Mouse (Mus musculus): ENCODE measurements around the gene Gm20521. TPM values are rescaled to one million over a fixed set of nuclear protein-coding genes. Genes with fewer than 3 reads are reported as not detected.

Gene Gm20521
- polyA plus RNA-seq, 1 experiment from 2014 or later = 0.14 TPM

Other genes starting within 250 kb of the Gm20521 start
- gene Gm17606, start 242.5 kb upstream of the Gm20521 start, polyA plus RNA-seq (2015; fragmentation: Nextera tagmentation; extraction: Ambion mirVana) = not detected in 2 replicates
- gene Cdh24, start 242.1 kb upstream of the Gm20521 start, polyA plus RNA-seq (2015; fragmentation: Nextera tagmentation; extraction: Ambion mirVana) = 9.5 and 10.3 TPM in 2 replicates
- 68.2 and 69.1 TPM in 2 replicates for gene 1700123O20Rik, start 197.2 kb upstream of the Gm20521 start, polyA plus RNA-seq (2015; fragmentation: Nextera tagmentation; extraction: Ambion mirVana)
- 89.5 and 98.2 TPM in 2 replicates for gene Acin1, start 196.5 kb upstream of the Gm20521 start, polyA plus RNA-seq (2015; fragmentation: Nextera tagmentation; extraction: Ambion mirVana)
- 0.28 and 0.34 TPM in 2 replicates for gene Gm29776, start 184.6 kb upstream of the Gm20521 start, polyA plus RNA-seq (2015; fragmentation: Nextera tagmentation; extraction: Ambion mirVana)
- not detected in 2 replicates for gene Cebpe, start 171.3 kb upstream of the Gm20521 start, polyA plus RNA-seq (2015; fragmentation: Nextera tagmentation; extraction: Ambion mirVana)
- 8.6 and 11.2 TPM in 2 replicates for gene Slc7a8, start 101.5 kb upstream of the Gm20521 start, polyA plus RNA-seq (2015; fragmentation: Nextera tagmentation; extraction: Ambion mirVana)
- 0.20 TPM in 1 of 2 replicates, not detected in the other for gene Rnf212b, start 69.3 kb upstream of the Gm20521 start, polyA plus RNA-seq (2015; fragmentation: Nextera tagmentation; extraction: Ambion mirVana)
- gene Homez, start 12.5 kb upstream of the Gm20521 start, polyA plus RNA-seq (2015; fragmentation: Nextera tagmentation; extraction: Ambion mirVana) = 11.2 and 12.9 TPM in 2 replicates
- 4.1 and 5.3 TPM in 2 replicates for gene Ppp1r3e, start 5.9 kb upstream of the Gm20521 start, polyA plus RNA-seq (2015; fragmentation: Nextera tagmentation; extraction: Ambion mirVana)
- gene Bcl2l2, start 64 bp upstream of the Gm20521 start, polyA plus RNA-seq (2015; fragmentation: Nextera tagmentation; extraction: Ambion mirVana) = 4.8 and 5.9 TPM in 2 replicates
- gene Pabpn1, start 9.1 kb downstream of the Gm20521 start, polyA plus RNA-seq (2015; fragmentation: Nextera tagmentation; extraction: Ambion mirVana) = 127 and 130 TPM in 2 replicates
- 254 and 275 TPM in 2 replicates for gene Slc22a17, start 29.7 kb downstream of the Gm20521 start, polyA plus RNA-seq (2015; fragmentation: Nextera tagmentation; extraction: Ambion mirVana)
- gene Efs, start 42.7 kb downstream of the Gm20521 start, polyA plus RNA-seq (2015; fragmentation: Nextera tagmentation; extraction: Ambion mirVana) = 14.2 and 15.5 TPM in 2 replicates
- 1.3 TPM in 2 replicates for gene Il25, start 49.3 kb downstream of the Gm20521 start, polyA plus RNA-seq (2015; fragmentation: Nextera tagmentation; extraction: Ambion mirVana)
- 17.0 and 28.5 TPM in 2 replicates for gene Cmtm5, start 52.8 kb downstream of the Gm20521 start, polyA plus RNA-seq (2015; fragmentation: Nextera tagmentation; extraction: Ambion mirVana)
- gene Myh6, start 83.5 kb downstream of the Gm20521 start, polyA plus RNA-seq (2015; fragmentation: Nextera tagmentation; extraction: Ambion mirVana) = 1.6 and 1.8 TPM in 2 replicates
- not detected in 2 replicates for gene Gm17428, start 93.5 kb downstream of the Gm20521 start, polyA plus RNA-seq (2015; fragmentation: Nextera tagmentation; extraction: Ambion mirVana)
- gene Myh7, start 111.2 kb downstream of the Gm20521 start, polyA plus RNA-seq (2015; fragmentation: Nextera tagmentation; extraction: Ambion mirVana) = 8.5 and 10.6 TPM in 2 replicates
- 48.2 and 50.6 TPM in 2 replicates for gene Ngdn, start 132.0 kb downstream of the Gm20521 start, polyA plus RNA-seq (2015; fragmentation: Nextera tagmentation; extraction: Ambion mirVana)
- 18.4 and 20.5 TPM in 2 replicates for gene Zfhx2, start 208.9 kb downstream of the Gm20521 start, polyA plus RNA-seq (2015; fragmentation: Nextera tagmentation; extraction: Ambion mirVana)
- 34.4 and 36.1 TPM in 2 replicates for gene Thtpa, start 211.3 kb downstream of the Gm20521 start, polyA plus RNA-seq (2015; fragmentation: Nextera tagmentation; extraction: Ambion mirVana)
- 6.9 and 7.7 TPM in 2 replicates for gene Ap1g2, start 223.2 kb downstream of the Gm20521 start, polyA plus RNA-seq (2015; fragmentation: Nextera tagmentation; extraction: Ambion mirVana)
- gene Jph4, start 233.5 kb downstream of the Gm20521 start, polyA plus RNA-seq (2015; fragmentation: Nextera tagmentation; extraction: Ambion mirVana) = 31.8 and 32.3 TPM in 2 replicates

Measured in hindbrain, embryonic 16.5 days (tissue).